Mouse (Mus musculus): Measurements from ENCODE around the gene Msrb1.

- no peak for TF ChIP-seq CTCF (IDR thresholded peaks at IDR 0.05)
- no peak for TF ChIP-seq EP300 (IDR thresholded peaks at IDR 0.05)
Measured at GRCm38 (mm10) chr17:24717943-24718342, 18.5 kb upstream of the Msrb1 start, which contains the start of the genes Rnf151 and Rps2.
